Mouse (Mus musculus) bone marrow, adult 2 months (tissue): ENCODE measurements around the gene Trpm7.

Experiments used
- CTCF ChIP-seq: fragments of 200-500 bp; IDR thresholded peaks from 2 replicates; pipeline ENCODE4 v1.5.1; 2011; ENCODE audit warnings: low read length, control low read depth; ENCODE audit not compliant: control insufficient read depth, insufficient read depth
- POLR2A ChIP-seq: fragments of 200-500 bp; IDR thresholded peaks from 2 replicates; pipeline ENCODE4 v1.6.1; 2011; ENCODE audit warnings: low read depth, mild to moderate bottlenecking, control low read depth, low read length, borderline replicate concordance; ENCODE audit not compliant: control insufficient read depth

DNA sequence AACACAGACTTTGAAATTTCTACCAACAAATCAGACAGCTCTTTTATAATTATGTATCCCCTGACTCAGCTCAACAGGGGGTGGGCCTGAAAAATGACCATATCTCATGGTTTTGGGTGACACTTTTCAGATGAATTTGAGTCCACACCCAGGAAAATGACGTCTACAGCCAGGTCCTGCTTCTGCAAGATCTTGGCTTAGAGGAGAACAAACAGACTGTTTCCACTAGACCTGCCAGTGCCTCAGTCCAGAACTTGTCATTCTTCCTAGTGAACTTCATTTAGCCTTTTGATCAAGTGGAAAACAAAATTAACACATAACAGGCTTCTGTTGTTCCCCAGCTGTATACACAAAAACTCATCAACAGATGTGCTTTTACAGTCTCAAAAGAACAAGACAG, 99.6 kb downstream of the Trpm7 start:
- TF ChIP-seq CTCF (no peak), POLR2A (no peak)
